Mouse (Mus musculus) cortical plate, adult 2 months (tissue): Measurements from ENCODE around the gene Pif1. TPM values are rescaled to one million over a fixed set of nuclear protein-coding genes. Genes with fewer than 3 reads are reported as not detected.

Experiments used
- H3K27ac ChIP-seq: fragments of 200-500 bp; 2 replicates; pipeline ENCODE4 v1.5.1; 2012; ENCODE audit warnings: low read length, control low read depth, inconsistent platforms; ENCODE audit not compliant: insufficient read depth
- H3K4me1 ChIP-seq: fragments of 200-500 bp; 2 replicates; pipeline ENCODE4 v1.6.1; 2011; ENCODE audit warnings: low read length; ENCODE audit not compliant: control insufficient read depth, insufficient read depth
- H3K4me3 ChIP-seq: fragments of 200-500 bp; 2 replicates; pipeline ENCODE4 v1.5.1; 2011; ENCODE audit warnings: mild to moderate bottlenecking, low read length, control low read depth; ENCODE audit not compliant: insufficient read depth
- CTCF ChIP-seq: fragments of 200-500 bp; IDR thresholded peaks from 2 replicates; pipeline ENCODE4 v1.5.1; 2011; ENCODE audit warnings: mild to moderate bottlenecking, control low read depth, low read length; ENCODE audit not compliant: insufficient read depth; ENCODE audit errors: extremely low read depth
- POLR2A ChIP-seq: fragments of 200-500 bp; IDR thresholded peaks from 2 replicates; pipeline ENCODE4 v1.6.1; 2011; ENCODE audit warnings: mild to moderate bottlenecking, low read length, control low read depth; ENCODE audit not compliant: insufficient read depth; ENCODE audit errors: extremely low read depth
- polyA plus RNA-seq: library from polyadenylated mRNA; depleted of rRNA; stranded (reverse); fragments of >200 nt; gene quantifications from 2 replicates; pipeline ENCODE4 v1.2.3, GENCODE M21; 2012

Gene Pif1
- polyA plus RNA-seq, 1 experiment, result 0.23 TPM

- no peak overlapping the region for H3K4me3 ChIP-seq
- no peak overlapping the region for H3K27ac ChIP-seq
- no peak for TF ChIP-seq CTCF
- TF ChIP-seq POLR2A, result no peak
- no peaks in the 10 kb centered on the region for H3K4me1 ChIP-seq
Observed at GRCm38 (mm10) chr9:65607120-65607519, 20.2 kb downstream of the Pif1 start.

GRCm38 (mm10) chr9:65611969-65612486, 25.1 kb downstream of the Pif1 start:
- H3K4me1 ChIP-seq, result no peaks in the 10 kb centered on the region

GRCm38 (mm10) chr9:65613098-65613497, 26.1 kb downstream of the Pif1 start:
- H3K4me3 ChIP-seq, result no peak overlapping the region
- TF ChIP-seq CTCF (no peak), POLR2A (no peak)
- H3K27ac ChIP-seq, result no peak overlapping the region

More at GRCm38 (mm10) chr9:65611969-65612486, 25.1 kb downstream of the Pif1 start:
- TF ChIP-seq POLR2A, result no peak
- no peak for TF ChIP-seq CTCF
- no peak overlapping the region for H3K4me3 ChIP-seq
- no peak overlapping the region for H3K27ac ChIP-seq

GRCm38 (mm10) chr9:65619311-65619710, 32.4 kb downstream of the Pif1 start:
- no peaks in the 10 kb centered on the region for H3K4me1 ChIP-seq
- TF ChIP-seq CTCF (no peak), POLR2A (no peak)
- no peak overlapping the region for H3K27ac ChIP-seq
- H3K4me3 ChIP-seq, result no peak overlapping the region

More at GRCm38 (mm10) chr9:65613098-65613497, 26.1 kb downstream of the Pif1 start:
- H3K4me1 ChIP-seq, result no peaks in the 10 kb centered on the region

- Histone ChIP-seq H3K4me3 (no peak overlapping the region), H3K27ac (no peak overlapping the region), H3K4me1 (no peaks in the 10 kb centered on the region)
- TF ChIP-seq POLR2A (no peak), CTCF (no peak)
Observed at GRCm38 (mm10) chr9:65621196-65621595, 34.2 kb downstream of the Pif1 start.

GRCm38 (mm10) chr9:65621666-65622065, 34.7 kb downstream of the Pif1 start:
- Histone ChIP-seq H3K4me3 (no peak overlapping the region), H3K27ac (no peak overlapping the region), H3K4me1 (no peaks in the 10 kb centered on the region)
- TF ChIP-seq POLR2A (no peak), CTCF (no peak)

- TF ChIP-seq POLR2A (no peak), CTCF (no peak)
- Histone ChIP-seq H3K27ac (no peak overlapping the region), H3K4me1 (no peaks in the 10 kb centered on the region), H3K4me3 (no peak overlapping the region)
Observed at GRCm38 (mm10) chr9:65622826-65623225, 35.9 kb downstream of the Pif1 start.

- TF ChIP-seq CTCF, result no peak
- TF ChIP-seq POLR2A, result no peak
Observed at GRCm38 (mm10) chr9:65624266-65624665, 37.3 kb downstream of the Pif1 start.

GRCm38 (mm10) chr9:65629025-65629766, 42.2 kb downstream of the Pif1 start, which contains the start of gene Rbpms2:
Gene Rbpms2 (plus strand): TSS chr9:65629648.
- Histone ChIP-seq H3K4me3 (peak within 1 kb of the TSS; percentile 54), H3K27ac (no peak within 1 kb of the TSS), H3K4me1 (no peaks in the 10 kb centered on the region; the same call in 1 of the 2 replicates)
- TF ChIP-seq CTCF (no peak), POLR2A (no peak)

More at GRCm38 (mm10) chr9:65624266-65624665, 37.3 kb downstream of the Pif1 start:
- H3K4me3 ChIP-seq, result no peak overlapping the region
- H3K27ac ChIP-seq, result no peak overlapping the region
- no peaks in the 10 kb centered on the region for H3K4me1 ChIP-seq
